Mouse (Mus musculus) splenic B cell, adult 2 months (primary cell): ENCODE measurements around the gene Ppp1r11.
A peak's percentile ranks its signal among the peaks of the same experiment; 100 is the strongest.

Experiments used
- DNase-seq: peaks from one replicate; pipeline ENCODE4 v3.0.0-alpha.2; 2011; ENCODE audit warnings: low read depth, low spot score
- H3K27me3 ChIP-seq: 2 replicates; pipeline ENCODE4 v1.6.1; 2012; ENCODE audit warnings: mild to moderate bottlenecking, low read length, moderate library complexity, mixed read lengths; ENCODE audit not compliant: control insufficient read depth, poor library complexity, insufficient read depth, severe bottlenecking
- H3K36me3 ChIP-seq: 2 replicates; pipeline ENCODE4 v1.6.1; 2012; ENCODE audit warnings: mild to moderate bottlenecking, low read length, moderate library complexity, mixed read lengths; ENCODE audit not compliant: control insufficient read depth, poor library complexity, insufficient read depth, severe bottlenecking

Gene Ppp1r11

DNA sequence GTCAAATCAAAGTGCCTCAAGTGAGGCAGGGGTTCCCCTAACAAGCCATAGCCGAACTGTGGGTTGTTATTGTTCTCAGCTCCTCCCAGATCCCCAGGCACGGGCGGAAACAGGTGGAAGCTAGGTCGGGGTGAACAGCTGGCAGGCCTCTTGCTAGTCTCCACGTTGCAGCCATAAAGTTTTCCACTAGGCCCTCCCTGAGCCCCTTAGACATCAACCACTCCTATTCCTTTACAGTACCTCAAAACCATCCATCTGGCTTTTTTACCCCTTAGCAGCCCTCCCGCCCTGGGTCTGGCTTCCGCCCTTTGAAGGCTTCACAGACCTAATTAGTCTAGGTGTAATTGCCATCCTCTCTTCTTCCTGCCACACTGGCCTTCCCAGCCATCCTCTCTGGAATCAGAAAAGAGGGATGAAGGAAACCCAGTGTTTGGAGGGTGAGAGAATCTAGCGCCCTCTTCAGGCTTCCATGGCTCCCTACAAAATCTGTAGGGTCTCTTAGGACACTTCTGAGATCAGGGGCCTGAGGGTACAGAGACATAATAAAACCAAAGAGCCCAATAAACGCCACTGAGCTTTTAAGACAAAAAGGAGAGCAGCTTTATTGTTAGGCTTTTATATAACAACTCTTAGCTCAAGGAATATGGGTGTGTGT, 7.3 kb downstream of the Ppp1r11 start:
- peak; percentile 23 for DNase-seq
- Histone ChIP-seq H3K27me3 (no peaks in the 10 kb centered on the region), H3K36me3 (no peaks in the 10 kb centered on the region; the same call in 1 of the 2 replicates)

DNA sequence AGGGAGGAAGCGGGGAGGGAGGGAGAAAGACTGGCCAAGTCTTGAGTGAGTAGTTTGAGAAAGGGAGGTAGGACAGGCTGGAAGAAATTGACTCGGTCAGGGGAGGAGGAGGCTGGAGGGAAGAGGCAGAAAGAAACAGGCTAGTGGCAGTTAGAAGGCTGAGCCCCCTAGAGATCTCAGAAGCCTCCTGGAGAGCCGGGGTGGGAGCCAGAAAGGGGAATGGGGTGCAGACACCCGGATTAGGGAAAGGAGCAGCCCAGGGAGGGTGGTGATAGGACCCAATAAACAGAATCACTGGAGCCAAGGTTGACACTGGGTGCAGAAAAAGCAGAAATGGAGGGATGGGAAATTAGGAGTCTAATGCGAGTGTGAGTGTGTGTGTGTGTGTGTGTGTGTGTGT, 7.8 kb downstream of the Ppp1r11 start:
- no peak for DNase-seq
- Histone ChIP-seq H3K27me3 (no peaks in the 10 kb centered on the region), H3K36me3 (no peaks in the 10 kb centered on the region)

DNA sequence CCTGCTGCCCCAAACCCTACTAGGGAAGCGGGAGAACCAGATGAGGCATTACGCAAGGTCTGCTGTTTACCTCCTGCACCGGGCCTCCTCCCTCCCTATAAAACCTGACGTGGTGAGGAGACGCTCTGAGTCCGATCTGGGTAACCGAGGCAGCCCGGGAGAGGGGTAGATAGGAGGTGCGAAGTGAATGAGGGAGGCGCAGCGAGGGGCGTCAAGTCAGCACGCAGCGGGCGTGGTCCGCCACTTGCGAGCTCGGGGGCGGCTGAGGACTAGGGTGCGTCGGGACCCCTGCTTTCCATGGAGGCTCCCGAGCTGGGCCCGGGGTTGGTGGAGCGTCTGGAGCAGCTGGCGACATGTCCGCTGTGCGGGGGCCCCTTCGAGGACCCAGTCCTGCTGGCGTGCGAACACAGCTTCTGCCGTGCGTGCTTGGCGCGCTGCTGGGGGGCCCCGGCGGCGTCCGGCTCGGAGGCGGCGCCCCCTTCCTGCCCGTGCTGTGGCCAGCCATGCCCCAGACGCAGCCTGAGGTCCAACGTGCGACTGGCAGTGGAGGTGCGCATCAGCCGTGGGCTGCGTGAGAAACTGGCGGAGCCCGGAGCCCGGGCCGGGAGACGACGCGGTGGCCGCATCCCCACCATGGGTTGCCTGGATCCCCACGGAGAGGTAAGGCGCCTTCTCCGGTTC, 8.6 kb downstream of the Ppp1r11 start, which contains the start of gene Rnf39:
TSS of gene Rnf39 (plus strand) at position 128 of the 681 bp plus-strand sequence.
- Histone ChIP-seq H3K27me3 (no peaks in the 10 kb centered on the region), H3K36me3 (no peaks in the 10 kb centered on the region)
- no peak for DNase-seq

DNA sequence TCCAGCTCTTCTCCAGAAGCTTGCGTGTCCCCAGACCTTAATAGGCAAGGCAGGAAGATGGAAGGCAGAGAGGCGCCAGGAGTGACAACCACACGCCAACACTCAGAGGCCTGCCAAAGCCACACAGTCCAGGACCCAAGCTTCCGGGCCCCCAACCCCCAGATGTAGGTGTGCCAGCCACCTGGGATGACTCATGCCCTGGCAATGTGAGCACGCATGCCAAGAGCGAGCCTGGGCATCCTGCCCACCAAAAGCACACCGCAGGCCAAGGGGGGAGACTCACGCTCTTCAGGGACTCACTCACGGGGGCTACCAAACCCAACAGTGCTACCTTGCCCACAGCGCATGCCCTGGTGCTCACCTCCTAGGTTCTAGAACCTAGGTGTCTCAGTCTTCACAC, 9.2 kb downstream of the Ppp1r11 start:
- no peak for DNase-seq
- Histone ChIP-seq H3K36me3 (no peaks in the 10 kb centered on the region), H3K27me3 (no peaks in the 10 kb centered on the region)

DNA sequence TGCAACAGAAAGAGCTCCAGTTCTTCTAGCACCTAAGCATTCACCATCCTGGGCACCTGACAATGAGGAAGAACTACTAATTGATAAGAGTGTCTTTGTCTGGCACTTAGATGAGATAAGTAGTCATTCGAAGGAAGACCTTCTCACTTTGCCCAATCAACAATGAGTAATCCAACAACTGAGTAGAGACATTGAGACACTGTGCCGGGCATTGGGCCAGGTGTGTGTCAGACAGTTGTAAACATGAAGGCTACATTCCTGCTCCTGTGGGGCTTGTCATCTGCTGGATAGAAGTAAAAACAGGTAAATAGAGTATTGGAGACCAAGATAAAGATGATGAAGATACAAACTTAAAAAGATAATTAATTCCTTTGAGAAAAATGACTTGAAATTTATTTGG, 13.5 kb downstream of the Ppp1r11 start:
- no peaks in the 10 kb centered on the region for H3K36me3 ChIP-seq
- DNase-seq, result no peak
- H3K27me3 ChIP-seq, result no peaks in the 10 kb centered on the region

DNA sequence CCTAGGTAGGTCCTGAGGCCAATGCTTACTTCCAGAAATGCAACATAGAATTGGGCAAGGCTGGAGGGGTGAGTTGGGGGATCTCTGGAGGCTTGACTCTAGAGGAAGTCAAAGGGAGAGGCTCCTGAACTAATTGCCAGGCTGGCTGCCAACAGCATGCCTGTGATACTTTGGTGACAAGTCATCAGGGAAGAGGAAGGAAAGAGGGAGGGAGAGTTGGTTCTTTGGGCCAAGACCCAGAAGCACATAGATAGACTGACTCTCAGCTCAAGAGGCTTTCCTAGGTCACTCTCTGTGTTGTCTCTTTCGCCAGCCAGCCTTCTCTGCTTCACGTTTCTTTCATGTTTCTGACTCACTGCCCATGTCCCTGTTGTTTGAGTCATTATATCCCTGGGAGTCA, 19.7 kb downstream of the Ppp1r11 start:
- DNase-seq, result no peak
- H3K36me3 ChIP-seq, result no peaks in the 10 kb centered on the region
- no peaks in the 10 kb centered on the region for H3K27me3 ChIP-seq

DNA sequence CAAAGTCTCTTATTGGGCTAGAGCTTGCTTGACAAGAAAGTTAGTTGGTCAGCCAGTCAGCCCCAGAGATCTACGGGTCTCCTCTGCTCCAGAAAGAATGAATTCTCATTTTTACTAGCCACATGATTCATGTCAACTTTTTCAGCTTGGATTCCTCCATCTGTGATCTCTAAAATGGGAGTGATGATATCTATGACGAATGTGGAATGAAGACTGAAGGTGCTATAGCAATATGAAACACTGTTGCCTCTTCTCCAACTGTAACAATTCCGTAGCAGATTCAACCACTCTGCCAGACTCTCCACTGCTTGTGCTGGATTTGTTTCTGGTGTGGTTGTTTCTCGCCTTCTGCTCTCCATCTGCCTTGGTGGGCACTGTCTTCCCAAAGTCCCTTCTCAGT, 20.4 kb downstream of the Ppp1r11 start:
- Histone ChIP-seq H3K27me3 (no peaks in the 10 kb centered on the region), H3K36me3 (no peaks in the 10 kb centered on the region)
- DNase-seq, result no peak

DNA sequence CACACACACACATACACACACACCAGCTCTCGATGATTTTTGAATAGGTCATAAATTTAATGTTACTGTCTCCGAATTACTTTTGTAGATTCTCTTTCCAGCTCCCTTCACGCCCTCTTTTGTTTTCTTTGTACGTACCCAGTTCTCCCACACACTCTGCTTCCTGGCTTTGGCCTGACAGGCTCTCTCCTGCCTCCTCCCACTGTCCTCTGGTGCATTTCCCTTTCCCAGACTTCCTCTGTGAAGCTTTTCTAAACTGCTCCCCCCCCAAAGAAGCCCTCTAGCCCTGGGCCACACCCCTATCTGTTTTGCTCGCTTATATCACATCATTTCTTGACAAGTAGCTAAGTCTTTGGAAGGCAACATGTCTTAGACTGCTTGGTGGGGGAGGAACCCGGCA, 21.3 kb downstream of the Ppp1r11 start:
- Histone ChIP-seq H3K27me3 (no peaks in the 10 kb centered on the region), H3K36me3 (no peaks in the 10 kb centered on the region)
- DNase-seq, result no peak

DNA sequence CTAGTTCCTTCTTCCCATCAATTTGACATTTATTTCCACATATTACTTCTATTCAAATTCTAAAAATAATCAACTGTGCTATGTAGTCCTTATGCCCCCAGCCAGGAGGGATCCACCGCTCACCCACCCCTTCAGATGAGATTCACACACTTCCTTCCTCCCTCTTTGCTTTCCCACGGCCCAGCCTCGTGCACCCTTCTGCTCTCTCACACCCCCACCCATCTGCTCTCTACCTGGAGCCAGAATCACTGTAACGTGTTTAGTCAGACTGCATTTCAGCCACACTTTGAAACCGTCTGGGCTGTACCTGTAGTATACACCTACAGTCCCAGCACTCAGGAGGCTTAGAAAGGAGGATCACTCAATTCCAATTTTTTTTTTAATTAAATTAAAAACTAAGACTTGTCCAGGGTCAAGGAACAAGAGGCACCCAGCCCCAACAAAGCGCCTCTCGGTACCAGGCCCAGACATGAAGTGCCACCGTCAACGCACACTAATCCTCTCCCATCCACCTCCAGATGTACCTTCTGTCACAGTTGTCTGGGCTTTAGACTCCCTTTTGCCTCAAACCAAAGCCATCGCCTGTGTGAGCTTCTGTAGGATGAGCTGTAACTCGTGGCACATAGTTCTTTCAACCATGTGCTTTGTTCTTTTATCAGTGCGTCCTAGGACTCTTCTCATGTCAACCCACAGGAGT, 22.2 kb downstream of the Ppp1r11 start:
- DNase-seq, result no peak
- no peaks in the 10 kb centered on the region for H3K36me3 ChIP-seq
- no peaks in the 10 kb centered on the region for H3K27me3 ChIP-seq

DNA sequence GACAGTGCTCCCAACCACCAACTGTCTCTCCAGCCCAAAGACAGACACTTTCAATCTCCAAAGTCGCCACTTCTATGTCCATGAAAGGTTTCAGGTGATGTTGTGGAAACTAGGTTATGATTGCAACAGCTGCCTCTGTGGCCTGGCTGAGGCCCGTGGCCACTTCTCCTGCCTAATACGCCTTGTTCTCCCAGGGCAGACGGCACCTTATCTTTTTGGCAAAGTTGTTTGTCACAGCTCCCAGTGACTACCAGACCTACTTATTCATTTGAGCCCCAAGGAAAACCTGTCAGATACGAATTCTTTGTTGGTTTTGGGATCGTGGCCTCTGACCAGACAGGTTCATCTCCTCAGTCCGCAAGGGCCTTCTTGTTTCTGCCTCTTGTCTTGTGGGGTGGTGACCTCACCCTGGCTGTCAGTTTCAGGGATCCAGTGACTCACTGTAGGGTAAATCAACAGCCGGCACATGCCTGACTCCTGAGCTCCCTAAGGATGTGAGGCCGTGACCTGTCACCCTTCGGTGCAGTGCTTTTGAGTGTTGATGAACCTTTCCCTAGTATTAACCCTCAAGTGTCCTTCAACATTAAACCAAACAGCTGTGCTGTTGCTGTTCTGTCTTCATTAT, 23.9 kb downstream of the Ppp1r11 start:
- DNase-seq, result no peak
- Histone ChIP-seq H3K36me3 (no peaks in the 10 kb centered on the region), H3K27me3 (no peaks in the 10 kb centered on the region)

DNA sequence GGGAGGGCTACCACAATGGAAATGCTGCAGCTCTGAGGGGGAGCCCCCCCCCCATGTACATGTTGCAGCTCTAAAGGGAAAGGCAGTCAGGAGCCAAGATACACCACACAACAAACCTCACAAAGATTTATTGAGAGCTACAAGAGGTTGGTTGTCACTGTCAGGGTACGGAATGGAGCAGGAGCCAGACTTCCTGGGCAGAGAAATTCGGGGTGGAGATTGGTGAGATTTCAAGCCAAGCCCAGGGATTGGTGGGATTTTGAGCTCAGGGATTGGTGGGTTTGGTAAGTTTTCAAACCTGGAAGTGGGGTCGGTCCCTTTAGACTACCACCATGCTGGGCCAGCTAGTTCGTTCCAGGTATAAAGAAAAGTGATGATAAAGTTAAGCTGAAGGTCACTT, 28.1 kb downstream of the Ppp1r11 start:
- Histone ChIP-seq H3K36me3 (no peaks in the 10 kb centered on the region), H3K27me3 (no peaks in the 10 kb centered on the region)
- DNase-seq, result no peak

DNA sequence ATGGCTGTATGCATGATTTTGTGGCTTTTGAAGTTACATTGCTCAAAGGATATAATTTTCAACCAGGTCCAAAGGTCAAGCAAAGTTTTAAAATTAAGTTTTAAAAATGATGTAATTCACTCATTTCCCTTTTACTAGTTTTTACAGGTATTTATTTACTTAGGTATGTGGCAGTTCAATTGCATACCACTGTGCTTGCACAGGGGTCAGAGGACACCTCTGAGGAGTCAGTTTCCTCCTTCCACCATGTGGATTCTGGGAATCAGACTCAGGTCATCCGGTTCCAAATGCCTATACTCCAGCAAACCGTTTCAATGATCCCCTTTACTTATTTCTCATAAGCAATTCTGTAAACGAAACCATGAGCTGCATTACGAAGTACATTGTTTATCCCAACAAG, 28.8 kb downstream of the Ppp1r11 start:
- no peaks in the 10 kb centered on the region for H3K36me3 ChIP-seq
- no peak for DNase-seq
- no peaks in the 10 kb centered on the region for H3K27me3 ChIP-seq

DNA sequence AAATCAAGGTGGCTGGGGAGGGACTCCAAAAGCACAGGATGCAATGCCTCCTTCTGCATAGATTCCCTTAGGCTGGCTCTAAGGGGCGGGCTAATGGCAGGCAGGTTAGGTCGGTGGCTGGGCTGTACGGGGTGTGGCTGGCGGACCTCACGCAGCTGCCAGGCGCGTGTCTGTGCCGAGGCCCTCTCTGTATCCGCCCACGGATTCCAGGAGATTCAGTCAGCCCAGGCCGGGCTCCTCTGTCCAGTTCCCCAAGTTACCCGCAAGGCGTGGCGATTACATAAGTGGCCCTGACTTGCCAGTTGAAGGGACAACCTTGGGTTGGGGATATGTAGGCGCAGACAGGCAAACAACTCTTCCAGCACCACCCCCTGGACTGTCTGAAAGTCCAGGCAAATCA, 31.3 kb downstream of the Ppp1r11 start:
- no peak for DNase-seq
- no peaks in the 10 kb centered on the region for H3K36me3 ChIP-seq
- no peaks in the 10 kb centered on the region for H3K27me3 ChIP-seq

DNA sequence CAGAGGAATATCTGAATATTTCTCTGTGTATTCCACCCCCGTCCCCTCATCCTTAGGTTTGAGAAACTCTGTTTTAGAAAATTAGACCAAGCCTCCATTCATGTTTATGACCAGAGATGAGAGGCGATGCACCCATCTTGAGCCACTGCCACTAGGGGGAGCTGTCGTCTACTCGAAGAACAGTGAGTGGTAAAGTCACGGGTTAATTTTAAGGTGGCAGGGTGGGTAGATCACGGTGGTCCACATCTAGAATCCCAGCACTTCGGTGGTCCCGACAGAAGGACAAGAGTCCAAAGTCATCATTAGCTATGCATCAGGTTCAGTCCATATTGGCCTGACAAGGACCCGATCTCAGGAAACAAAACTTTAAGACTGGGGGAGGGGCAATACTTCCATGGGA, 36.5 kb downstream of the Ppp1r11 start:
- DNase-seq, result peak; percentile 71
- no peaks in the 10 kb centered on the region for H3K36me3 ChIP-seq
- H3K27me3 ChIP-seq, result no peaks in the 10 kb centered on the region; the same call in 1 of the 2 replicates

DNA sequence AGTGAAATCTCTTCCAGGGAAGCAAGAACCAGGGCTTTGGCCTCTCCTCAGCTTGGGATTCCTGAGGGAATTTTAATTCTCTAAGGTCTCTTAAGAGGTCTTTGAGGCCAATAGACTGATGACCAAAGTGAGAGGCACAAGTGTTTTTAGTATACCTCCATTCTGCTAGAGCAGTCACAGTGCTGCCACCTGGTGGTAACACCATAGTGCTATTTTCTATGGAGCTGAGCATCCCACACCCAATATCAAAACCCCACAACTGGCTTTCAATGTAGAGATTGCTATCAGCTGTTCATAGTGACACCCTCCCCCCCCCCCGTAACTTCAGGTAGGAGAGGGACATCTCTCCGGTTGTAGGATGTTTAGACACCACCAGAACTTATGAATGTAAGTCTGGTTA, 37.4 kb downstream of the Ppp1r11 start:
- Histone ChIP-seq H3K36me3 (no peaks in the 10 kb centered on the region), H3K27me3 (no peaks in the 10 kb centered on the region; the same call in 1 of the 2 replicates)
- peak; percentile 84 for DNase-seq
